Mouse (Mus musculus) liver, adult 2 months (tissue): ENCODE results near the gene Nelfe.
"Not testable (repeated sequence)": the region's sequence is repeated elsewhere in the genome, so short reads cannot be mapped to it uniquely, and the experiment has no call there.

ENCODE experiments used
- CTCF ChIP-seq: fragments of 200-500 bp; IDR thresholded peaks from 2 replicates; pipeline ENCODE4 v1.5.1; 2011; ENCODE audit warnings: low read depth, low read length, control low read depth
- POLR2A ChIP-seq: fragments of 200-500 bp; IDR thresholded peaks from 2 replicates; pipeline ENCODE4 v1.6.1; 2011; ENCODE audit warnings: low read length, control low read depth; ENCODE audit not compliant: insufficient read depth; ENCODE audit errors: extremely low read depth

DNA sequence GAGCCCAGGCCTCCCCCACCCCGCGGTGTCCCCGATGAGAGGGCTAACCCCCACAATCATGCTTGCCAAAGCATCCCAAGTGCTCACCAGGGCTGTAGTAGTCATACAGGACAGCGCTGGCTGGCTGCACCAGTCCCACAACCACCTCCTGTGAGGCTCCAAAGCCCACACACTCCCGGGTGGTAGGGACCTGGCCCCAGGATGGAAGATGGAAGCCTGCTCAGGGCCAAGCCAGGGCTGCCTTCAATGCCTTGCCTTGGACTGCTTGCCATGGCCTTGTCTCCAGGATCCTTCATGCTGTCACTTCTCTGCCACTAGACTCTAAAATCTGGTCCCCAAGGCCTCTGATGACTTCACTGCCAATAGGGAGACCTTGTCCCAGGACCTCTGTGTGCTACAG is 39.8 kb upstream of the Nelfe start:
- not testable (repeated sequence) for TF ChIP-seq POLR2A, CTCF
